Mouse (Mus musculus) erythroblast, adult 5-6 weeks (primary cell): ENCODE data around the gene Trim41. TPM values are rescaled to one million over a fixed set of nuclear protein-coding genes. Genes with fewer than 3 reads are reported as not detected.
"Not testable (repeated sequence)": the region's sequence is repeated elsewhere in the genome, so short reads cannot be mapped to it uniquely, and the experiment has no call there.

Experiments
- ATAC-seq: replicated peaks from 2 replicates; pipeline ENCODE4 v1.8.0; 2016; ENCODE audit warnings: moderate number of reproducible peaks, mild to moderate bottlenecking, moderate TSS enrichment, inconsistent platforms; ENCODE audit not compliant: poor library complexity, low FRiP score, severe bottlenecking
- total RNA-seq, 2 experiments: library from RNA; stranded (forward) in 1 of 2; stranded (reverse) in 1 of 2; fragments of 150-400 nt in 1 of 2; fragments of 200-764, 138-1000 nt in 1 of 2; gene quantifications; 2 replicates each; pipeline versions ENCODE4 v1.2.3 to v1.2.4; 2015 to 2017; ENCODE audit warnings: low replicate concordance in 2 of 2

Gene Trim41
- total RNA-seq, 2 experiments from 2014 or later: 12.7 to 17.6 TPM

DNA sequence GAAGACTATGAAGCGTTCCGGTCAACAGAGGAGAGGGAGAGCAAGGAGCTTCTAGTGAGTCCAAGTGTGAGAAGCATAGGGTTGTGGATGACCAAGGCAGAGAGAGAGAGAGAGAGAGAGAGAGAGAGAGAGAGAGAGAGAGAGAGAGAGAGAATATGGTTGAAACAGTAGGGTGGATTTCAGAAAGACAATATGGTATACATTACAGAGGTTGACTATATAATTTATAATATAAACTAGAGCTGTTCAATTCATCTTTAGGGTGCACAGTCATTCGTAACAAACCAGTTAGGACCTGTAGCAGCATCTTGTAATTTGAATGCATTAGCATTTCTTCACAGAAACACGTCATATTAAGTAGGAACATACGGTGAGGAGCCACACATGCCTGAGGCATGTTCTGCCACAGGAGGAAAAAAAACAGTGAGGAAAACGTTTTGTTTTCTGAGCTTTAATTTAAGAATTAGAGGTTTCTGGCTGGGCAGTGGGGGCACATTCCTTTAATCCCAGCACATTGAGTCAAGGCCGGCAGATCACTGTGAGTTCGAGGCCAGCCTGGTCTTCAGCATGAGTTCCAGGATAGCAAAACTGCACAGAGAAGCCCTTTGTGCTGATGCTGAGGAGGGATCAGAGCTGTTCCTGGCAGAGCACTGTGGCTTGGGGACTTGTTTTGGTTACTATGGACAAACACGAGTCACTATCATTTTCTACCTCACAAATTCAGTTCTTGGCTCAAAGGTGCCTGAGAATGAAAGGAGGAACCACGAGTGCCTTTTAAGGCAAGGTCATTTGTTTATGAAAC lies 21.9 kb upstream of the Trim41 start:
- ATAC-seq: no peak

GRCm38 (mm10) chr11:48838181-48838797 lies 21.1 kb upstream of the Trim41 start:
- ATAC-seq: no peak

GRCm38 (mm10) chr11:48837310-48838180 lies 20.4 kb upstream of the Trim41 start:
- 0 out of 2 replicates have a peak, but pooled peaks have one; percentile 12 for ATAC-seq

- no peak for ATAC-seq
Observed at GRCm38 (mm10) chr11:48836990-48837309, 19.8 kb upstream of the Trim41 start.

GRCm38 (mm10) chr11:48835923-48836322 lies 18.8 kb upstream of the Trim41 start:
- ATAC-seq: no peak

DNA sequence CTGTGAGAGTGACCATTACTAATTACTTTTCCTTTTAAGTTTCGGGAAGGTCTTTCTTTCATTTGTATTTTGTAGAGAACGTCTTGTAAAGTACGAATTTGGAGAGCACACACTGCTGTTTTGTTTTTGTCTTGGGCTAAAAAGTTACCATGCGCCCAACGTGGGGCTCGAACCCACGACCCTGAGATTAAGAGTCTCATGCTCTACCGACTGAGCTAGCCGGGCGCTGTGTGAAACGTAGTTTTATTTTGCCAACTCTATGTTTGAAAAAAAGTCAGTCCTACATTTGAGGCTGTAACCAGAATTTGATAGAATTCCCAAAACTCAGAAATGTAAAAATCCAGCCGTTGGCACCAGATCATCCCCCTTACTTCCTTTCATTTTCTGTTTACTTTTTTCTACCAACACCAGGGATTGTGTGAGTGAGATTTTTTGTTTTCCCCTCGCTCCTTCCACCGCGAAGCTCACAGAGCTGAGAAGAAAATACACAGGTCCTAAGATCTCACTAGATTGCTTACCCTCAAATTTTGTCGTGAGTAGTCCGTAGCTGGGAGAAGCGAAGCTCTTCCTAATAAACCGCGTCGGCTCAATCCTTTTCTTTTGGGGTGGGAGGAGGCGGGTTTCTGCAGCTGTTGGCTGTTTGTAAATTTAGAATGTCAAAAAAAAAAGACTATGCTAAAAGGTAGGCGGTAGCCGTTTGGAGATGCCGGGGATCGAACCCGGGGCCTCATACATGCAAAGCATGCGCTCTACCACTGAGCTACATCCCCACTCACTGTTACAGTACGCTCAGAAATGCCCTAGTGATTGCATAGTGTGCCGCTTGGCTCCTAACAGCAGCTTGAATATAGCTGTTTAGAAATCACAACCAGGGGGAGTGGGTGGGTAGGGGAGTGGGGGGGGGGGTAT lies 16.8 kb upstream of the Trim41 start:
- peak; percentile 63 for ATAC-seq

DNA sequence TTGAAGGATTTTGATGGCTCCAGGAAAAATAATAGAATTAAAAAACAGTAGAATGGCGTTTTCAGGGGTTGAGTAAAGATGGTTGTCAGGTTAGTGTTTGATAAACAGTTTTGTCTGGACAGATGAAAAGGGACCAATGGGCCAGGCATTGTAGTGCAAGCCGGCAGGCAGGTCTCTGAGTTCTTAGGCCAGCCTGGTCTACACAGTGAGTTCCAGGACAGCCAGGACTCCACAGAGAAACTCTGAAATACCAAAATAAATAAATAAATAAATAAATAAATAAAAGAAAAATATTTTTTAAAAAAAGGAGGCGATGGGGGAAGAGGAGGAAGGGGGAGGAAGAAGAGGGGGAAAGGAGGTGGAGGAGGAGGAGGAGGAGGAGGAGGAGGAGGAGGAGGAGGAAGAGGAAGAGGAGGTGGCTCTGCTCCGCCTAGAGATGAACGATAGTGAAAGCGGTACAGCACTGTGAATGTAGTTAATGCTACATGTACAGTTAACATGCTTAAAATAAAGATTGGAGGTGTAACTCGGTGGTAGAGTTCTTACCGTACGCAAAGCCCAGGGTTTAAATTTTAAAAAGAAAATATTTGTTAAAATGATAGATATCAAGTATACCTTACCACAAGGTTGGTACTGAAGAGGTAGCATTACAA lies 16.1 kb upstream of the Trim41 start:
- peak; percentile 56 for ATAC-seq

DNA sequence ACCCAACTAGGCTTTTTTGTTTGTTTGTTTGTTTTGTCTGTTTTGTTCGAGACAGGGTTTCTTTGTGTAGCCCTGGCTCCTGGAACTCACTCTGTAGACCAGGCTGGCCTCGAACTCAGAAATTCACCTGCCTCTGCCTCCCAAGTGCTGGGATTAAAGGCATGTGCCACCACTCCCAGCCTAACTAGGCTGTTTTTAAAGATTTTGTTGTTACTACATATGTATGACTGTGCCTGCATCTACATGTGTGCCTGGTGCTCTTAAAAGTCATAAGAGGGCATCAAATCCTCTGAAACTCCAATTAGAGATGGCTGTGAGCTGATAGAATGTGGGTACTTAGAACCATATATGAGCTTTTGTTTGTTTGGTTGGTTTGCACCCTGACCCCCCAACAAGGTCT lies 14.1 kb upstream of the Trim41 start:
- no peak for ATAC-seq

DNA sequence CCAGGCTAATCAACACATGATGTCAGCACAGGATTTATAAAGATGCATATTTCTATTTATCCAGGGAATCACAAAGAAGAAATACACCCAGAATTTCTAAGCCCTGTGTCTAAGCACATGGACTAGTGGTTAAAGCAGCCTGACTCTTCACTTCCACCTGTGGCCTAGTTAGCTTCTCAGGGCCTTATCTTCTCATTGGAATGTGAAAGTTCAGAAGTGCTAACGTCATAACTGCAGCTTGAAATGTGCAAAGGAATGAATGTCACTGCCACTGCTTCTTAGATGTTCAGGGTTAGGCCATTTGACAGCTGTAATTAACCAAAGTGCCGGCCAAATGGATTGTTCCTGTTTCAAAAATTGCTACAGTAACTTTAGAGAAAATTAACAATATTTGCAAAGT lies 13.1 kb upstream of the Trim41 start:
- ATAC-seq: no peak

DNA sequence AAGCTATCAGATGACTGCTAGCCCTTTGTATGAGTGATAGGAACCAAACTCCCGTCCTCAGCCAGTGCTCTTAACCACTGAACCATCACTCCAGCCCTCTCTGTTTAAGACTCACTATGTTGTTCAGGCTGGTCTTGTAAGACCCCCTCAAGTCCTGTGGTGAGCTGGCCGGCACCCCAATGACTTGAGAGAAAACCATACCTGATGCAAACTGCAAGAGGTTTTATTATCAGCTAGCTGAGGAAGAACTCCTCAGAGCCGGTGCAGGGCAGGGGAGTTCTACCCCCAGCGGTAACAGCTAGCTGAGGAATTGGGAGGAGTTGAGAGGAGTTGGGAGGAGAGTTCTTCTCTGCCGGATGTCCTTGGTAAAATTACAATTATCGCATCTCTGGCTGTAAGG lies 10.8 kb upstream of the Trim41 start:
- no peak for ATAC-seq

DNA sequence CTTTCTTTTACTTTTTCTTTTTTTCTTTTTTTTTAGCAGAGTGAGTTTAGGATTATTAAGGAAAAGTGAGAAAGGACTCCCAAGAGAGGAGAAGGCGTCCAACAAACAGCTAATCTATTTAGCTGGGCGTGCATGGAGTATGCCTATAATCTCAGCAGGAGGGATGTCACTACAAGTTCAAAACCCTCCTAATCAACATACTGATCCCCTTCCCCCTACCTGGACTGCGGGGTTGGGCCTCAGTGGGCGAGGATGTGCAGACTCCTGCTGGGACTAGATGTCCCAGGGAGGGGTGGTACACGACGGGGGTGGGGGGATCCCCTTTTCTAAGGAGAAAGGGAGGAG lies 9.6 kb upstream of the Trim41 start:
- ATAC-seq: no peak

DNA sequence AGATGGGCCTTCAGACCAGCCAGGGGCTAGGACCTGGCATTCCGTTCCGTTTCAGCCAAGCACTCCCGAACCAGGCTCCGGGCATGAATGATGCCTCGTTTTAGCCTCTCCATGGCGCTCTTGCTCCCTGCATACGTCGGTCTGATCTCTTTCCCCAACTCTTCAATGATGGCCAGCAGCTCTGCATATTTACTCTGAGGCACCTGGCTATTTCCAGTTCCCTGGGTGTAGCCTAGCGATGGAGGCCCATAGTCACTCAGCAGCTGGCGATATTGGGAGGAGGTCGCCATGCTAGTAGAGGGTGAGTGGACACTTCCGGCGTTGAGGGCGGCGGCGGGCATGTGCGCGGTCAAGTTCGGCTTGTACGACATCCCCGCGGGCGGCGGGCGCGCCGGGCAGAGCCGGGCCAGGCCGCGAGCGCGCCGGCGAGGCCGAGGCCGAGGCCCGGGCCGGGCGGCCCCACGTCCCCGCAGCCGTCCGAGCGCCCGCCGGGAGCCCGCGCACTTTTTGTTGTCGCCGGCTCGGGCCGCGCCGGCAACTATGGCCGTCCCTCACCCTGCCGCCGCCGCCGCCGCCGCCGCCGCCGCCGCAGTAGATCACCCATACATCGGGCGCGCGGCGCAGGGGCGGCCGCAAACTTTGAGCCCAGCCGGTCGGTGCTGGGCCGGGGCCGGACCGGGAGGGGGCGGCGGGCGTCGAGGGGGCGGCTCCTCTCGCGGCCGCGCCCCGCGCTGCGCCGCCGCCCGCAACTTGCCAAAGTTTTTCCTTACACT lies 9.0 kb upstream of the Trim41 start, which contains the start of the genes Trim7 and Gm12184:
Trim7 (plus strand) TSS at position 162 of the 773 bp plus-strand sequence.
Gm12184 (minus strand) TSS at position 677 of the 773 bp plus-strand sequence.
- peak; percentile 52 for ATAC-seq

DNA sequence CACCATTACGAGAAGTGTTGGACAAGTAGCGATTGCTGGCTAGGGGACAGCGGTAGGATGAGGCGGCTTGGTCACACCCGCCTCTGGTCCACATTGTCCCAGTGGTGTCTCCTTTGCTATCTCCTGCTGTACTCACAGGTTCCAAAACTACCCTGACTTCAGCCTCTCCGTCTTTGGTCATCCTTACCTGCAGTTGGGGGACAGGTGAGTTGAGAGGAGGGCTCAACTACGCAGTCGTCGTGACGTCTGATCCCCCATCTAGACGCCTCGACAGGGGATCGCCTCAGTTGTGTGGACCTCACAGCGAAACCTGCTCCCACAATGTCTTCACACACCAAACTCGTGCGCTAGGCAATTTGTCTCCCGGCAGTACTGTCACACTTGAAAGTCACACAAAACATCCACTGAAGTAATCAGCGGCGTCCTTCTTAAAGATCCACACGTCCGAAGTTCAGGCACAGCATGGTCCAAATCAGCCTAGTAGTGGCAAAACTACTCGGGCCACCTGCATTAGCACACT lies 7.2 kb upstream of the Trim41 start:
- no peak for ATAC-seq

- peak; percentile 61 for ATAC-seq
Observed at GRCm38 (mm10) chr11:48823536-48823972, 6.4 kb upstream of the Trim41 start.

- ATAC-seq: no peak
Observed at GRCm38 (mm10) chr11:48822768-48823512, 5.8 kb upstream of the Trim41 start.

DNA sequence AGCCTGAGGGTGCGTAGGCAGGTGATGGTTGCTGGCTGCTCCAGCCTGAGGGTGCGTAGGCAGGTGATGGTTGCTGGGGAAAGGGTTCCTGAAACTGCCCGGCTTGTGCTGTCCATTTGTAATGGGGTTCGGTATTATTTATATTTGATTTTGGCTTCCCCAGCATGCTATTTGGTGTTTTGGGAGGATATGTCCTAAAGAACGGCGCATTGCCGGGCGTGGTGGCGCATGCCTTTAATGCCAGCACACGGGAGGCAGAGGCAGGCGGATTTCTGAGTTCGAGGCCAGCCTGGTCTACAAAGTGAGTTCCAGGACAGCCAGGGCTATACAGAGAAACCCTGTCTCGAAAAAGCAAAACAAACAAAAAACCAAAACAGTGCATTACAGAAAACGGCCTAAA lies 4.1 kb upstream of the Trim41 start:
- not testable (repeated sequence) for ATAC-seq

- ATAC-seq: no peak
Observed at GRCm38 (mm10) chr11:48820308-48820674, 3.1 kb upstream of the Trim41 start.
